Mouse (Mus musculus): ENCODE measurements at regions not wholly inside any gene's neighbourhood (a gene's known extent, or its start where the extent isn't known, plus 50 kb on each side); places are given as distances from the start of the nearest gene placed in this dataset.
"Not testable (repeated sequence)": the region's sequence is repeated elsewhere in the genome, so short reads cannot be mapped to it uniquely, and the experiment has no call there.

GRCm38 (mm10) chr4:143055371-143055770 lies 157.4 kb downstream of the Prdm2 start:
- Histone ChIP-seq H3K9ac (no peak overlapping the region), H3K4me3 (no peak overlapping the region), H3K4me1 (replicated peaks) (no peaks in the 10 kb centered on the region), H3K27me3 (no peaks in the 10 kb centered on the region), H3K4me2 (no peak overlapping the region), H3K27ac (no peak overlapping the region), H3K36me3 (no peaks in the 10 kb centered on the region), H3K9me3 (replicated peaks) (no peaks in the 10 kb centered on the region)
- ATAC-seq (replicated peaks; ENCODE audit: insufficient number of reproducible peaks, insufficient read depth, low FRiP score, low read depth), result no peak
- 64% methylated on average over 7 of the region's 7 CpGs for WGBS

DNA sequence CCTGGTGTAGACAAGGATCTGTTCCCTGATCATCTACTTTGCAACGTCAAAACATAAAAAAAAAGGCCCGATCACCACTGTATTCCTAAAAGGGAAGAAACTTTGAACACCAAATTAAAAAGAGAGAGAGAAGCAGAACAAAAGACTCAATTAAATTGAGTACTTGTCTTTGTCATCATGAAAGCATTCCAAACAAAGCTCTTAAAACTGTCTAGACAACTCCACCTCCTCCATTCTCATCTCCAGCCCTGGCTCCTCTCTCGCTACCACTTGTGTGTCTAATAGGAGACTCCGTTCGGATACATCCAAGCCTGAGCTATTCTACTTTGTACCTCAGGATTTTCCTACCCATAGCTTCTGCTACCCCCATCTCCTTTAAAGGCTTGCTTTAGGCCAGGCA lies 159.8 kb downstream of the Prdm2 start:
- H3K27ac ChIP-seq, result no peak overlapping the region
- no peaks in the 10 kb centered on the region for H3K4me1 ChIP-seq (replicated peaks)
- H3K9me3 ChIP-seq (replicated peaks), result no peaks in the 10 kb centered on the region
- H3K9ac ChIP-seq, result no peak overlapping the region
- H3K36me3 ChIP-seq, result no peaks in the 10 kb centered on the region
- ATAC-seq (replicated peaks; ENCODE audit: insufficient number of reproducible peaks, insufficient read depth, low FRiP score, low read depth), result no peak
- H3K4me3 ChIP-seq, result no peak overlapping the region
- H3K27me3 ChIP-seq, result no peaks in the 10 kb centered on the region
- H3K4me2 ChIP-seq, result no peak overlapping the region
- WGBS, result 87% methylated on average over 5 of the region's 5 CpGs

DNA sequence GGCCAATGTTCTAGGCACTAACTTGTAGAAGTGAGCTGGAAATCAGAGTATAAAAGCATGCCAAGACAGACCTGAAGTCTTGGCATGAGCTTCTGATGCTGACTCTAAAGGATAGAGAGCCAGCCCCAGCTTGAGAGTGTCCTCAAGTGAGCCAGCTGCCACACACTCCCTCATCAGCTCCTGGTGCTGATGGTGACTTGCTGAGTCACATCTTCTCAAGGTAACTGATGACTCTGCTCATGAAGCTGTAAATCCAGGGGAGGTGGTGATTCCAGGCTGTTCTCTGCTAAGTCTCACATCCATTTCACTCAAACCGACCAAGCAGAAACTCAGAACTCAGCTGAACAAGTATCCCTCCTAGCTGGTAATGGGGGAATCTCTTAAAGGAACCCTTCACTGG lies 161.6 kb downstream of the Prdm2 start:
- Histone ChIP-seq H3K36me3 (no peaks in the 10 kb centered on the region), H3K9me3 (replicated peaks) (no peaks in the 10 kb centered on the region), H3K4me2 (no peak overlapping the region), H3K4me3 (no peak overlapping the region), H3K27me3 (no peaks in the 10 kb centered on the region), H3K27ac (no peak overlapping the region), H3K4me1 (replicated peaks) (no peaks in the 10 kb centered on the region), H3K9ac (no peak overlapping the region)
- ATAC-seq (replicated peaks; ENCODE audit: insufficient number of reproducible peaks, insufficient read depth, low FRiP score, low read depth), result no peak
- 79% methylated on average over 1 of the region's 1 CpGs for WGBS

DNA sequence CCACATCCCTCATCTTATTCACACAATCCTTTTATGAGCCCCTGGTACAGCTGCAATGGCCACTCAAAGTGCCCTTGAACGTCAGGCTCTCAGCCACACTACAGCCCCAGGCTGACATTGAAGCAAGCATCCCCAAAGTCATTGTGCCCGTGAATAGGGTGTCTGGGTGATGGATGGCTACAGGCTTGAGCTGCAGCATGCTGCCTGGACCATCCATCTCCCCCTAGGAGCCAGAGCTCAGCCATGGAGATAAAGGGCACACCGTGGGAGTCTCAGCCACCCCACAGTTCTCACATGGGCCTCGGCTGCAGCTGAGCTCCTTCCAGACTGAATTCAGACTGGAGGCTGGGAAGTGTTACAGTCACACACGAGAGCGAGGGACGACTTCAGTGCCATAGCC lies 167.6 kb downstream of the Prdm2 start:
- no peaks in the 10 kb centered on the region for H3K9me3 ChIP-seq (replicated peaks)
- H3K4me2 ChIP-seq, result no peak overlapping the region
- no peak for ATAC-seq (replicated peaks; ENCODE audit: insufficient number of reproducible peaks, insufficient read depth, low FRiP score, low read depth)
- peaks cover 6% of the 10 kb centered on the region; the same call in 1 of the 2 replicates for H3K27me3 ChIP-seq
- H3K9ac ChIP-seq, result no peak overlapping the region
- H3K4me1 ChIP-seq (replicated peaks), result no peaks in the 10 kb centered on the region
- H3K4me3 ChIP-seq, result no peak overlapping the region
- H3K36me3 ChIP-seq, result no peaks in the 10 kb centered on the region
- no peak overlapping the region for H3K27ac ChIP-seq
- 35% methylated on average over 7 of the region's 7 CpGs for WGBS

- Histone ChIP-seq H3K4me3 (no peak overlapping the region), H3K9ac (no peak overlapping the region), H3K27ac (no peak overlapping the region), H3K4me2 (no peak overlapping the region), H3K4me1 (replicated peaks) (no peaks in the 10 kb centered on the region), H3K36me3 (no peaks in the 10 kb centered on the region), H3K27me3 (peaks cover 6% of the 10 kb centered on the region; the same call in 1 of the 2 replicates), H3K9me3 (replicated peaks) (no peaks in the 10 kb centered on the region)
- ATAC-seq (replicated peaks; ENCODE audit: insufficient number of reproducible peaks, insufficient read depth, low FRiP score, low read depth), result no peak
- 52% methylated on average over 6 of the region's 6 CpGs for WGBS
These were observed 170.0 kb downstream of the Prdm2 start for GRCm38 (mm10) chr4:143042806-143043205.

DNA sequence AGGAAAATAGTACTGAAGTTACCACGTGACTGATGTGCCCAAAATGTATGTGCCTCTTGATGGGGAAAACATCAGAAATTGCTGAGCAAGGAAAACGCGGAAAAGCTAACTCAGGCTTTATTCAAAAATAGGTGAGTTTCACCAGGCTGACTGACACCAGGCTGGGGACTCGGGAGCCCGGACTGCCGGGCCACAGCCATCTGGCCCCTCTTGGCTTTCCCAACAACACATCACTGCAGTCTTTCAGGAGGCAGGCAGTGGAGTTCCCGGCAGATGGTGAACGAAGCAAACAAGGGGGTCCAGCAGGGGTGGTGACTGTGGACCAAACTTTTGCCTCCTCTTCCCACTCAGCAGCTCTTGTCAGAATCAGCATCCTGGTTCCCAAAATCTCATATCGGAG lies 174.2 kb downstream of the Prdm2 start:
- Histone ChIP-seq H3K4me3 (no peak overlapping the region), H3K36me3 (no peaks in the 10 kb centered on the region), H3K27ac (no peak overlapping the region), H3K9me3 (replicated peaks) (no peaks in the 10 kb centered on the region), H3K4me1 (replicated peaks) (no peaks in the 10 kb centered on the region), H3K9ac (no peak overlapping the region), H3K4me2 (no peak overlapping the region), H3K27me3 (peaks cover 13% of the 10 kb centered on the region; the same call in 1 of the 2 replicates)
- 70% methylated on average over 9 of the region's 9 CpGs for WGBS
- no peak for ATAC-seq (replicated peaks; ENCODE audit: insufficient number of reproducible peaks, insufficient read depth, low FRiP score, low read depth)

DNA sequence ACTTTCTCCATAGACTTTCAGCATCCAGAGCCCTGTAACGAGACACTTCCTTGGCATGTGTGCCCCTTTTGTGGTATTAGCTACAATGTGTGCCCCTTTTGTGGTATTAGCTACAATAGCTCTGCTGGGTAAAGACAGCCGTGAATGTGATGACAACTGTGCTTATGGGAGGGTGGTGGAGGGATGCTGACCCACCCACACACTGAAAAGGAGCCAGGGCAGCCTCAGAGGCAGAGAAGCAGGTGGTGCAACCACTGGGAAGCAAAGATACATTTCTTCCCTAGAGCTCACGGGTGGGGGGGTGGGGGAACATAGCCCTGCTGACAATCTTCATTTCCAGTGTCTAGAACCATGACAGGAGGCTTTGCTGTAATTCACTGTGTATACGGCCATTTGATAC lies 176.1 kb downstream of the Prdm2 start:
- no peak overlapping the region for H3K4me3 ChIP-seq
- H3K4me1 ChIP-seq (replicated peaks), result no peaks in the 10 kb centered on the region
- no peak overlapping the region for H3K27ac ChIP-seq
- ATAC-seq (replicated peaks; ENCODE audit: insufficient number of reproducible peaks, insufficient read depth, low FRiP score, low read depth), result no peak
- H3K36me3 ChIP-seq, result no peaks in the 10 kb centered on the region
- H3K9me3 ChIP-seq (replicated peaks), result no peaks in the 10 kb centered on the region
- 58% methylated on average over 4 of the region's 4 CpGs for WGBS
- H3K27me3 ChIP-seq, result peaks cover 10% of the 10 kb centered on the region; the same call in 1 of the 2 replicates
- no peak overlapping the region for H3K4me2 ChIP-seq
- no peak overlapping the region for H3K9ac ChIP-seq

- not testable (repeated sequence) for H3K9ac ChIP-seq; H3K27ac ChIP-seq; H3K4me3 ChIP-seq; H3K4me1 ChIP-seq (replicated peaks); H3K4me2 ChIP-seq; ATAC-seq (replicated peaks; ENCODE audit: insufficient number of reproducible peaks, insufficient read depth, low FRiP score, low read depth); H3K9me3 ChIP-seq (replicated peaks); H3K27me3 ChIP-seq; H3K36me3 ChIP-seq
- WGBS, result 53% methylated on average over 2 of the region's 2 CpGs
These were observed 177.7 kb downstream of the Prdm2 start for GRCm38 (mm10) chr4:143035089-143035488.

- not testable (repeated sequence) for H3K27ac ChIP-seq; H3K4me2 ChIP-seq; H3K4me3 ChIP-seq; H3K4me1 ChIP-seq (replicated peaks); H3K9me3 ChIP-seq (replicated peaks); H3K9ac ChIP-seq; H3K27me3 ChIP-seq; ATAC-seq (replicated peaks; ENCODE audit: insufficient number of reproducible peaks, insufficient read depth, low FRiP score, low read depth); H3K36me3 ChIP-seq
- 55% methylated on average over 2 of the region's 2 CpGs for WGBS
These were observed 178.5 kb downstream of the Prdm2 start for GRCm38 (mm10) chr4:143034324-143034723.

- H3K9ac ChIP-seq; H3K9me3 ChIP-seq (replicated peaks); H3K36me3 ChIP-seq; H3K27ac ChIP-seq; ATAC-seq (replicated peaks; ENCODE audit: insufficient number of reproducible peaks, insufficient read depth, low FRiP score, low read depth); H3K4me3 ChIP-seq; H3K4me2 ChIP-seq; H3K4me1 ChIP-seq (replicated peaks); H3K27me3 ChIP-seq: not testable (repeated sequence)
- 62% methylated on average over 4 of the region's 4 CpGs for WGBS
These were observed 183.0 kb downstream of the Prdm2 start for GRCm38 (mm10) chr4:143029813-143030212.

GRCm38 (mm10) chr4:143027292-143027691 lies 185.5 kb downstream of the Prdm2 start:
- Histone ChIP-seq H3K27me3 (0 out of 2 replicates have a peak, but pooled peaks cover 4% of the 10 kb centered on the region), H3K9me3 (replicated peaks) (0 out of 2 replicates have a peak, but pooled peaks cover 3% of the 10 kb centered on the region), H3K4me3 (no peak overlapping the region), H3K27ac (no peak overlapping the region), H3K36me3 (no peaks in the 10 kb centered on the region), H3K4me1 (replicated peaks) (no peaks in the 10 kb centered on the region), H3K4me2 (no peak overlapping the region), H3K9ac (no peak overlapping the region)
- WGBS, result 7% methylated on average over 5 of the region's 5 CpGs
- ATAC-seq (replicated peaks; ENCODE audit: insufficient number of reproducible peaks, insufficient read depth, low FRiP score, low read depth), result no peak

DNA sequence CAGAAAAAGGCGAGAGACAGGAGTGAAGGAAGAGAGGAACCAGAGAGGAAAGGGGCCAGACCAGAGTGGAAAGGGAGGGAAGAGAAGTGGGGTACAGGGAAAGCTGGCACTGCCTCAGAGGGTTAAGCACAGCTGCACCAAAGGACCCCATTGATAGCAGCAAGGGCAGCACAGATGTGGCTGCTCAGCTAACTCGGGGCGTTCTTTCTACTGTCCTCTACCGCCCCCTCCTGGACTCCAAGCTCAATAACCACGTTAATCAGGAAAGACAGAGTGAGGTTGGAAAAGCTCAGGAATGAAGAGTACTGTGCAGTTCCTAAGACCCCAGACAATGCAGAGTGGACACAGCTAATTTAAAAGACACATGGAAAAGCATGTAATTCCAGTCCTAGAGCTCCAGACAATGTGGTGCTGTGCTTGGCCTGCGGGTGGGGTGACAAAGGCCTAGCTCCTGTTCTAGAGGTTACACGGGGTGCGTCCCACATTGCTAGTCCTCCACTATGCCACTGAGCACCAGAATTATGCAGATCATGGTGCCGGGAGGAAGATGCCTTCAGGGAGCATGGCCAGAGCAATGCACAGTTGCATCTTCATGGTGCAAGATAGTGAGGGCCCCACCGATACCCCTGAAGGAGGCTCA lies 191.4 kb downstream of the Prdm2 start:
- Histone ChIP-seq H3K9me3 (replicated peaks) (no peaks in the 10 kb centered on the region), H3K4me2 (no peak overlapping the region), H3K4me1 (replicated peaks) (no peaks in the 10 kb centered on the region), H3K27ac (no peak overlapping the region), H3K36me3 (no peaks in the 10 kb centered on the region), H3K4me3 (no peak overlapping the region), H3K27me3 (peaks cover 38% of the 10 kb centered on the region), H3K9ac (no peak overlapping the region)
- ATAC-seq (replicated peaks; ENCODE audit: insufficient number of reproducible peaks, insufficient read depth, low FRiP score, low read depth), result no peak
- WGBS, result 37% methylated on average over 10 of the region's 10 CpGs
